Mouse (Mus musculus): Measurements from ENCODE around the gene Olfr507. TPM values are rescaled to one million over a fixed set of nuclear protein-coding genes. Genes with fewer than 3 reads are reported as not detected.

The Olfr507 gene
- total and polyA plus RNA-seq, 2 experiments from 2014 or later = not detected

DNA sequence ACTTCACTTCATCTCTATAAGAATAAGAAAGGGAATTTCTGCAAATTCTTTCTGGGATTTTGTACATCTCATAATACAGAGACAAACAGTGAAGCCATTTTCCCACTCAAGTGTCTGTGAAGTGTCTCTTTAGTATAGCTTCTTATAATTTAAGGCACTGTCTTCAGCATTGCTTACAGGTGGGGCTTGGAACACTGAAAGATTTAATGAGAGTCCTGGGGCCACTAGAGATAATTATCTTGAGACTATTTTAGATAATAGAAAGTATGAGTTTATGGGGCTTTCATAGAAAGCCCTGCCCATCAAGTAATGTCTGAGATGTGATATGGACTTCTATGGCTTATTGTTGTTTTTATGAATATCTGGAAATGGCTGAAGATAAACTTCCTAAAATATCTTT, 30.2 kb downstream of the Olfr507 start, which contains the start of gene Olfr509:
Olfr509 (minus strand) TSS at position 101 of the 400 bp plus-strand sequence.
- no peaks in the 10 kb centered on the region for H3K36me3 ChIP-seq (ENCODE audit: insufficient read depth, low read length)
- H3K9me3 ChIP-seq (ENCODE audit: low read length) = no peaks in the 10 kb centered on the region
- H3K4me2 ChIP-seq (ENCODE audit: low read depth, low read length) = no peak within 1 kb of the TSS
- H3K9ac ChIP-seq (replicated peaks; ENCODE audit: low read length) = no peak within 1 kb of the TSS
- H3K4me3 ChIP-seq (ENCODE audit: low read length) = no peak within 1 kb of the TSS
- no peak for TF ChIP-seq CTCF (IDR thresholded peaks at IDR 0.05; ENCODE audit: low read depth)
- DNase-seq (ENCODE audit: low spot score) = no peak
- H3K27ac ChIP-seq = no peak within 1 kb of the TSS
- H3K27me3 ChIP-seq (ENCODE audit: insufficient read depth, low read length) = no peaks in the 10 kb centered on the region
- ATAC-seq = no peak
- H3K4me1 ChIP-seq (ENCODE audit: insufficient read depth, low read length) = no peaks in the 10 kb centered on the region

DNA sequence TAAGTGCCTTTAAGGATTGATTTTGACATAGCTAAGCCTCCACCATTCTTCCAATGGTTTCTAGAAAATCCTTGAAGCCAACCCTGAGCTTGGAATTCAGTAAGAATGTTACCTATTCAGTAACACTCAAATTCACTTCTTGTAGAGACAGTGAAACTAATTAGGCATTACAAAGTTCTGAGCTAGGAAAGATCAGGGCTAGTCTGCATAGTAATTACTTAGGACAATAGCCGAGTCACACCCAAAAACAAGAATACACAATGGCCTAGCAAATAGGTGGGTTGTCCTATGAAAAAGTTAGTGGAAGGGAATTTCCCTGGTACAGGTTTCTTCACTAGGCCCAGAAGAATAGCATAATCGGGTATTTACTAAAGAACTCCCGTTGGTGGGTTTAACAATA, 40.8 kb downstream of the Olfr507 start:
- Histone ChIP-seq H3K27ac (no peak overlapping the region), H3K4me2 (ENCODE audit: low read depth, low read length) (no peak overlapping the region), H3K27me3 (ENCODE audit: insufficient read depth, low read length) (no peaks in the 10 kb centered on the region), H3K4me1 (ENCODE audit: insufficient read depth, low read length) (no peaks in the 10 kb centered on the region), H3K36me3 (ENCODE audit: insufficient read depth, low read length) (no peaks in the 10 kb centered on the region), H3K9me3 (ENCODE audit: low read length) (no peaks in the 10 kb centered on the region), H3K4me3 (ENCODE audit: low read length) (no peak overlapping the region), H3K9ac (replicated peaks; ENCODE audit: low read length) (no peak overlapping the region)
- TF ChIP-seq CTCF (IDR thresholded peaks at IDR 0.05; ENCODE audit: low read depth) = no peak
- ATAC-seq (no peak), DNase-seq (ENCODE audit: low spot score) (no peak)
- 89% methylated on average over 3 of the region's 3 CpGs for WGBS

DNA sequence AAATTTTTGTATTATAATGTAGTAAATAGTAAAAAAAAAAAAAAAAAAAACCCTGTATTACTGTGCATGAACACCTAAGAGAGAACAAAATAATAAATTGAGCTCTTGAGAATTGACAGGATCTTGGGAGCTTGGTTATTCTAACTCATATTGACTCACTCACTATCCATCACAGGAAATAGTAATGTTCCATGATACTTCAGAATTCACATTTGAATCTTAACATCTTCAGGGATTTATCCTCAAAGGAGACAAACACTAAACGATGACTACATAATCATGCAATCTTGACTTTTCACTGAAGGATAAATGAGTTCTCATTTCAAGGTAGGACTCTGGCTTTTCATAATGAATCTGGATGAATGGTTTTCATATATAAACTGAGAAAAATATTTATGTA, 44.5 kb downstream of the Olfr507 start, which contains the start of gene Olfr510:
Olfr510 (plus strand) TSS at position 301 of the 400 bp plus-strand sequence.
- no peak for DNase-seq (ENCODE audit: low spot score)
- H3K27ac ChIP-seq = no peak within 1 kb of the TSS
- WGBS = 91% methylated on average over 1 of the region's 1 CpGs
- H3K36me3 ChIP-seq (ENCODE audit: insufficient read depth, low read length) = no peaks in the 10 kb centered on the region
- no peak for ATAC-seq
- no peak within 1 kb of the TSS for H3K4me2 ChIP-seq (ENCODE audit: low read depth, low read length)
- no peak for TF ChIP-seq CTCF (IDR thresholded peaks at IDR 0.05; ENCODE audit: low read depth)
- no peaks in the 10 kb centered on the region for H3K27me3 ChIP-seq (ENCODE audit: insufficient read depth, low read length)
- H3K4me3 ChIP-seq (ENCODE audit: low read length) = no peak within 1 kb of the TSS
- no peaks in the 10 kb centered on the region for H3K4me1 ChIP-seq (ENCODE audit: insufficient read depth, low read length)
- no peak within 1 kb of the TSS for H3K9ac ChIP-seq (replicated peaks; ENCODE audit: low read length)
- no peaks in the 10 kb centered on the region for H3K9me3 ChIP-seq (ENCODE audit: low read length)

DNA sequence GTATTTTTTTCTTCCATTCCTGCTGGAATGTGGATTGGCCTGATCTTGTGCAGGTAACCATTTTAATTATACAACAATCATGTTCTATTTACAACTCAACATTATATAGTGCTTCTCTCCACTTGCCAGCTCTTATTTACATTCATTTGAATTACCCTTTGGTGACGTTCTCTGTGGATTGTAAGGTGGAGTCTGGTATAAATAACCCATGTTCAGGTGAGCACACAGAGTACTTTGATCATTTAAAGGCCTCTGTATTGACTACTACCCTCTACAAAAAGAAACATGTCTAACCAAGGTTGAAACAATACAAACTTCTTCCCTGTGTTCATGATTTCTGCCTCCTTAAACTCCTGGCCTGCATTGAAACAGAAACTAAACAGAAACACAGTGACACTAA, 49.4 kb downstream of the Olfr507 start:
- DNase-seq (ENCODE audit: low spot score) (no peak), ATAC-seq (no peak)
- Histone ChIP-seq H3K36me3 (ENCODE audit: insufficient read depth, low read length) (no peaks in the 10 kb centered on the region), H3K4me3 (ENCODE audit: low read length) (no peak overlapping the region), H3K4me1 (ENCODE audit: insufficient read depth, low read length) (no peaks in the 10 kb centered on the region), H3K27me3 (ENCODE audit: insufficient read depth, low read length) (no peaks in the 10 kb centered on the region), H3K27ac (no peak overlapping the region), H3K9ac (replicated peaks; ENCODE audit: low read length) (no peak overlapping the region), H3K4me2 (ENCODE audit: low read depth, low read length) (no peak overlapping the region), H3K9me3 (ENCODE audit: low read length) (no peaks in the 10 kb centered on the region)
- 54% methylated on average over 1 of the region's 1 CpGs for WGBS
- no peak for TF ChIP-seq CTCF (IDR thresholded peaks at IDR 0.05; ENCODE audit: low read depth)

Other genes with a start within 250 kb of the Olfr507 start
- not detected in 2 replicates for gene Olfr495, start 228.6 kb upstream of the Olfr507 start, total RNA-seq (2014; rRNA removed)
- gene Olfr495, start 228.6 kb upstream of the Olfr507 start, polyA plus RNA-seq (2015; fragmentation: Nextera tagmentation; extraction: Ambion mirVana) = not detected in 2 replicates
- gene Olfr497, start 201.4 kb upstream of the Olfr507 start, total RNA-seq (2014; rRNA removed) = not detected in 2 replicates
- not detected in 2 replicates for gene Olfr497, start 201.4 kb upstream of the Olfr507 start, polyA plus RNA-seq (2015; fragmentation: Nextera tagmentation; extraction: Ambion mirVana)
- gene Olfr498, start 156.5 kb upstream of the Olfr507 start, total RNA-seq (2014; rRNA removed) = not detected in 2 replicates
- gene Olfr498, start 156.5 kb upstream of the Olfr507 start, polyA plus RNA-seq (2015; fragmentation: Nextera tagmentation; extraction: Ambion mirVana) = not detected in 2 replicates
- not detected in 2 replicates for gene Olfr502, start 96.7 kb upstream of the Olfr507 start, total RNA-seq (2014; rRNA removed)
- gene Olfr502, start 96.7 kb upstream of the Olfr507 start, polyA plus RNA-seq (2015; fragmentation: Nextera tagmentation; extraction: Ambion mirVana) = not detected in 2 replicates
- gene Olfr503, start 77.3 kb upstream of the Olfr507 start, total RNA-seq (2014; rRNA removed) = not detected in 2 replicates
- not detected in 2 replicates for gene Olfr503, start 77.3 kb upstream of the Olfr507 start, polyA plus RNA-seq (2015; fragmentation: Nextera tagmentation; extraction: Ambion mirVana)
- not detected in 2 replicates for gene Olfr504, start 56.0 kb upstream of the Olfr507 start, total RNA-seq (2014; rRNA removed)
- not detected in 2 replicates for gene Olfr504, start 56.0 kb upstream of the Olfr507 start, polyA plus RNA-seq (2015; fragmentation: Nextera tagmentation; extraction: Ambion mirVana)
- gene Olfr506, start 11.0 kb upstream of the Olfr507 start, total RNA-seq (2014; rRNA removed) = not detected in 2 replicates
- not detected in 2 replicates for gene Olfr506, start 11.0 kb upstream of the Olfr507 start, polyA plus RNA-seq (2015; fragmentation: Nextera tagmentation; extraction: Ambion mirVana)
- not detected in 2 replicates for gene Olfr508, start 8.2 kb downstream of the Olfr507 start, total RNA-seq (2014; rRNA removed)
- not detected in 2 replicates for gene Olfr508, start 8.2 kb downstream of the Olfr507 start, polyA plus RNA-seq (2015; fragmentation: Nextera tagmentation; extraction: Ambion mirVana)
- 0.18 TPM in 1 of 2 replicates, not detected in the other for gene Olfr509, start 30.1 kb downstream of the Olfr507 start, total RNA-seq (2014; rRNA removed)
- gene Olfr509, start 30.1 kb downstream of the Olfr507 start, polyA plus RNA-seq (2015; fragmentation: Nextera tagmentation; extraction: Ambion mirVana) = not detected in 2 replicates
- not detected in 2 replicates for gene Olfr510, start 44.6 kb downstream of the Olfr507 start, total RNA-seq (2014; rRNA removed)
- not detected in 2 replicates for gene Olfr510, start 44.6 kb downstream of the Olfr507 start, polyA plus RNA-seq (2015; fragmentation: Nextera tagmentation; extraction: Ambion mirVana)
- gene Olfr512, start 91.5 kb downstream of the Olfr507 start, total RNA-seq (2014; rRNA removed) = not detected in 2 replicates
- gene Olfr512, start 91.5 kb downstream of the Olfr507 start, polyA plus RNA-seq (2015; fragmentation: Nextera tagmentation; extraction: Ambion mirVana) = not detected in 2 replicates
- not detected in 2 replicates for gene Olfr513, start 129.2 kb downstream of the Olfr507 start, total RNA-seq (2014; rRNA removed)
- gene Olfr513, start 129.2 kb downstream of the Olfr507 start, polyA plus RNA-seq (2015; fragmentation: Nextera tagmentation; extraction: Ambion mirVana) = not detected in 2 replicates
- gene Olfr514, start 204.2 kb downstream of the Olfr507 start, total RNA-seq (2014; rRNA removed) = not detected in 2 replicates
- gene Olfr514, start 204.2 kb downstream of the Olfr507 start, polyA plus RNA-seq (2015; fragmentation: Nextera tagmentation; extraction: Ambion mirVana) = not detected in 2 replicates
- gene Olfr516, start 228.7 kb downstream of the Olfr507 start, total RNA-seq (2014; rRNA removed) = not detected in 2 replicates
- gene Olfr516, start 228.7 kb downstream of the Olfr507 start, polyA plus RNA-seq (2015; fragmentation: Nextera tagmentation; extraction: Ambion mirVana) = not detected in 2 replicates

All from hindbrain, postnatal 0 days (tissue).